Mouse (Mus musculus): ENCODE measurements at regions not wholly inside any gene's neighbourhood (a gene's known extent, or its start where the extent isn't known, plus 50 kb on each side); places are given as distances from the start of the nearest gene placed in this dataset.

- DNase-seq: no peak
- Histone ChIP-seq H3K4me1 (ENCODE audit: insufficient read depth) (no peaks in the 10 kb centered on the region), H3K9me3 (ENCODE audit: low read length) (no peaks in the 10 kb centered on the region), H3K9ac (replicated peaks) (no peak overlapping the region), H3K4me3 (ENCODE audit: low read depth, low read length) (no peak overlapping the region), H3K4me2 (ENCODE audit: low read depth, low read length) (no peak overlapping the region), H3K36me3 (replicated peaks; ENCODE audit: insufficient read depth, low read length) (no peaks in the 10 kb centered on the region), H3K27me3 (ENCODE audit: insufficient read depth, low read length) (no peaks in the 10 kb centered on the region), H3K27ac (ENCODE audit: low read depth) (no peak overlapping the region)
- 85% methylated on average over 5 of the region's 5 CpGs for WGBS (ENCODE audit: insufficient replicate concordance)
- TF ChIP-seq EP300 (IDR thresholded peaks at IDR 0.05; ENCODE audit: low read depth) (no peak), CTCF (IDR thresholded peaks at IDR 0.05; ENCODE audit: low read depth) (no peak)
- no peak for ATAC-seq
These were observed 56.7 kb upstream of the Nudt7 start for GRCm38 (mm10) chr8:114076701-114077100.

- WGBS (ENCODE audit: insufficient replicate concordance): 15% methylated on average over 10 of the region's 10 CpGs
- no peaks in the 10 kb centered on the region for H3K27me3 ChIP-seq (ENCODE audit: insufficient read depth, low read length)
- no peak overlapping the region for H3K4me3 ChIP-seq (ENCODE audit: low read depth, low read length)
- H3K27ac ChIP-seq (ENCODE audit: low read depth): no peak overlapping the region
- DNase-seq (peak; percentile 45), ATAC-seq (0 out of 2 replicates have a peak, but pooled peaks have one; percentile 43)
- no peaks in the 10 kb centered on the region for H3K9me3 ChIP-seq (ENCODE audit: low read length)
- no peak overlapping the region for H3K9ac ChIP-seq (replicated peaks)
- no peak overlapping the region for H3K4me2 ChIP-seq (ENCODE audit: low read depth, low read length)
- TF ChIP-seq CTCF (IDR thresholded peaks at IDR 0.05; ENCODE audit: low read depth) (peak; percentile 85), EP300 (IDR thresholded peaks at IDR 0.05; ENCODE audit: low read depth) (no peak)
- H3K36me3 ChIP-seq (replicated peaks; ENCODE audit: insufficient read depth, low read length): no peaks in the 10 kb centered on the region
- no peaks in the 10 kb centered on the region for H3K4me1 ChIP-seq (ENCODE audit: insufficient read depth)
These were observed 52.2 kb upstream of the Nudt7 start for GRCm38 (mm10) chr8:114081049-114081756.

- no peak for TF ChIP-seq EP300 (IDR thresholded peaks at IDR 0.05; ENCODE audit: low read depth)
- no peak for TF ChIP-seq CTCF (IDR thresholded peaks at IDR 0.05; ENCODE audit: low read depth)
These were observed 51.6 kb upstream of the Nudt7 start for GRCm38 (mm10) chr8:114081757-114082059.

More at GRCm38 (mm10) chr8:114081757-114082059, 51.6 kb upstream of the Nudt7 start:
- ATAC-seq (no peak), DNase-seq (no peak)
- Histone ChIP-seq H3K36me3 (replicated peaks; ENCODE audit: insufficient read depth, low read length) (no peaks in the 10 kb centered on the region), H3K4me2 (ENCODE audit: low read depth, low read length) (no peak overlapping the region), H3K4me1 (ENCODE audit: insufficient read depth) (no peaks in the 10 kb centered on the region), H3K27ac (ENCODE audit: low read depth) (no peak overlapping the region), H3K9me3 (ENCODE audit: low read length) (no peaks in the 10 kb centered on the region), H3K9ac (replicated peaks) (no peak overlapping the region), H3K27me3 (ENCODE audit: insufficient read depth, low read length) (no peaks in the 10 kb centered on the region), H3K4me3 (ENCODE audit: low read depth, low read length) (no peak overlapping the region)
- 78% methylated on average over 3 of the region's 3 CpGs for WGBS (ENCODE audit: insufficient replicate concordance)
